In the genomic region with DNA sequence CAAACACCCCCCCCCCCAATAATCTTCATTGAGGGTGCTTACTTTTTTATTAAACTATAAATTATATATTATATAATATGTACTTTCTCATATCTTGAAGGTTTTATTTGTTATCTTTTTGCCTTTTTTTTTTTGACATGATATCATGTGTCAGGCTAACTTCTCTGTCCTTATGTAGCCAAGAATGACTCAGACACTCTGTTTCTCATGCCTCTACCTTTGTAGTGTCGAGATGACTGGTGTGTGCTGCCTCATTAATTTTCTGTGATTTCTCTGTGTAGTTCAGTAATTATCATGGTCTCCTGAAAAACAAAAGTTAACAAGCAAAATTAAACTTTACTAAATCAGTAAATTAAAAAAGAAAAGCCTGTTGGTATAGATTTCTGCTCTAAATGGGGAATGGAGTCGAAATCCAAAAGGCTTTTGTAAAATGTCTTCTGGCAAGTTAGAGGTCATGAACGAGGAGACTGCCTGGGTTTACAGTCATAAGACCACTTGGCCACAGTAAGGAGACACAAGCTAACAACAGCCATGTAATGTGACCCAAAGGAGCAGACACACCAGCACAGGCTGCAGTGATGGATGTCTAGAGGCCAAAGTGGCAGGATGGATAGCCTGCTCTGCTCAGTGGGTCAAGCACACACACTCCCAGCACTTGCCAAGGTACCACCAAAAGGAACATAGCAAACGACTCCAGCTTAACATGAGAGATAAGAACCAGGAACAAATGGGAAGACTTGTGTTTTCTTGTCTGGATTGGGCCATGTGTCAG, we compare ENCODE assay signal across 23 mouse cellular contexts. TPM values are rescaled to one million over a fixed set of nuclear protein-coding genes. Genes with fewer than 3 reads are reported as not detected.
"Had no signal": no experiment of that assay in that cellular context is flagged by ENCODE, and none has a peak within 500 bp of the region (broad histone marks: within the 10 kb centered on the region; RNA-seq: fewer than 3 reads in every experiment).

No protein-coding gene starts in this region.

- H3K36me3 ChIP-seq: intestine, embryonic 15.5 days; liver, embryonic 13.5 days; midbrain, embryonic 12.5 days; midbrain, embryonic 15.5 days; neural tube, embryonic 13.5 days had no signal

- H3K27me3 ChIP-seq: intestine, embryonic 15.5 days; liver, embryonic 13.5 days; midbrain, embryonic 12.5 days; midbrain, embryonic 15.5 days; neural tube, embryonic 13.5 days had no signal

- H3K9me3 ChIP-seq: intestine, embryonic 15.5 days; liver, embryonic 13.5 days; midbrain, embryonic 12.5 days; midbrain, embryonic 15.5 days; neural tube, embryonic 13.5 days had no signal

- H3K4me3 ChIP-seq: intestine, embryonic 15.5 days; layer of hippocampus, adult 2 months; liver, embryonic 13.5 days; midbrain, embryonic 12.5 days; midbrain, embryonic 15.5 days; neural tube, embryonic 13.5 days had no signal

- H3K4me2 ChIP-seq: intestine, embryonic 15.5 days; liver, embryonic 13.5 days; midbrain, embryonic 12.5 days; midbrain, embryonic 15.5 days; neural tube, embryonic 13.5 days had no signal

- H3K4me1 ChIP-seq: intestine, embryonic 15.5 days; liver, embryonic 13.5 days; midbrain, embryonic 12.5 days; midbrain, embryonic 15.5 days; neural tube, embryonic 13.5 days had no signal

- H3K9ac ChIP-seq: intestine, embryonic 15.5 days; liver, embryonic 13.5 days; midbrain, embryonic 12.5 days; midbrain, embryonic 15.5 days; neural tube, embryonic 13.5 days had no signal

- H3K27ac ChIP-seq: intestine, embryonic 15.5 days; layer of hippocampus, adult 2 months; liver, embryonic 13.5 days; midbrain, embryonic 12.5 days; midbrain, embryonic 15.5 days; neural tube, embryonic 13.5 days had no signal

- DNase-seq: kidney, adult 18-20 months; kidney, adult 9 months; layer of hippocampus, adult 9-11 months; liver, embryonic 13.5 days; lung, adult 2 months; lung, postnatal 14 days; lung, postnatal 4 days; retina, postnatal 1 day; right cerebral cortex, postnatal 25 days; thymus, adult 18-20 months; thymus, postnatal 36 days had no signal

- ATAC-seq: intestine, embryonic 15.5 days; midbrain, embryonic 15.5 days had no signal

RNA-seq across cellular contexts. Expression of a gene that starts 53.2 kb away (rescaled TPM):
- total RNA-seq: layer of hippocampus, adult 2 months; layer of hippocampus, postnatal 25 days; left cerebral cortex, adult 18-20 months; left cerebral cortex, postnatal 25 days; liver, adult 2 months; megakaryocyte, adult 5-6 weeks; neutrophil, adult 5-6 weeks had no signal
- polyA plus RNA-seq: spleen, adult 2 months had no signal
